Mouse (Mus musculus) neural tube, embryonic 14.5 days (tissue): ENCODE results near the gene Ttc16. TPM values are rescaled to one million over a fixed set of nuclear protein-coding genes. Genes with fewer than 3 reads are reported as not detected.
A peak's percentile ranks its signal among the peaks of the same experiment; 100 is the strongest.

Source experiments
- ATAC-seq: fragments of 200-750 bp; cut with Nextera tagmentation; 2 replicates; pipeline ENCODE4 v1.8.0; 2017; ENCODE audit warnings: low read depth, mild to moderate bottlenecking, moderate TSS enrichment, moderate library complexity
- H3K27ac ChIP-seq: fragments of 300-500 bp; sonication (generic); 2 replicates; pipeline ENCODE4 v1.5.1; 2014; ENCODE audit warnings: low read depth, mild to moderate bottlenecking, control low read depth, low read length, moderate library complexity, mixed read lengths
- H3K27me3 ChIP-seq: fragments of 300-500 bp; sonication (generic); 2 replicates; pipeline ENCODE4 v1.6.1; 2014; ENCODE audit warnings: low read length; ENCODE audit not compliant: control insufficient read depth, insufficient read depth
- H3K36me3 ChIP-seq: fragments of 300-500 bp; sonication (generic); 2 replicates; pipeline ENCODE4 v1.6.1; 2014; ENCODE audit warnings: low read length, mixed read lengths; ENCODE audit not compliant: control insufficient read depth, insufficient read depth
- H3K4me1 ChIP-seq: fragments of 300-500 bp; sonication (generic); 2 replicates; pipeline ENCODE4 v1.6.1; 2014; ENCODE audit warnings: low read length; ENCODE audit not compliant: control insufficient read depth, insufficient read depth
- H3K4me2 ChIP-seq: fragments of 300-500 bp; sonication (generic); 2 replicates; pipeline ENCODE4 v1.6.1; 2014; ENCODE audit warnings: mild to moderate bottlenecking, low read depth, low read length, control low read depth
- H3K4me3 ChIP-seq: fragments of 300-500 bp; sonication (generic); 2 replicates; pipeline ENCODE4 v1.5.1; 2014; ENCODE audit warnings: low read depth, low read length, control low read depth, mixed read lengths
- H3K9ac ChIP-seq: fragments of 300-500 bp; sonication (generic); replicated peaks from 2 replicates; pipeline ENCODE4 v1.6.1; 2014; ENCODE audit warnings: low read depth, mild to moderate bottlenecking, control low read depth, low read length, mixed read lengths
- H3K9me3 ChIP-seq: fragments of 300-500 bp; sonication (generic); 2 replicates; pipeline ENCODE4 v1.6.1; 2016; ENCODE audit warnings: low read length; ENCODE audit not compliant: control insufficient read depth
- WGBS: fragments of 180-500 bp; shearing (Covaris S2); extraction: QIAGEN DNeasy Blood & Tissue Kit; methylation state at CpG from one replicate; pipeline ENCODE4 v1.1.7; 2014; 5-methylcytosine and 5-hydroxymethylcytosine counted together
- polyA plus RNA-seq: library from polyadenylated mRNA; unstranded; fragments of >200 nt; fragmentation: Nextera tagmentation; extraction: Ambion mirVana; gene quantifications from 2 replicates; pipeline ENCODE4 v1.2.1, GENCODE M21; 2014

Ttc16 gene
- polyA plus RNA-seq, 1 experiment from 2014 or later: 0.82 TPM

- 49% methylated on average over 8 of the region's 8 CpGs for WGBS
- H3K36me3 ChIP-seq: no peaks in the 10 kb centered on the region
- H3K9ac ChIP-seq: no peak within 1 kb of the TSS
- no peaks in the 10 kb centered on the region for H3K4me1 ChIP-seq
- no peaks in the 10 kb centered on the region for H3K9me3 ChIP-seq
- H3K27ac ChIP-seq: no peak within 1 kb of the TSS
- no peak within 1 kb of the TSS for H3K4me3 ChIP-seq
- no peak for ATAC-seq
- H3K4me2 ChIP-seq: no peak within 1 kb of the TSS; the same call in 1 of the 2 replicates
- H3K27me3 ChIP-seq: no peaks in the 10 kb centered on the region
Measured at GRCm38 (mm10) chr2:32720681-32721229, 54.7 kb downstream of the Ttc16 start, which contains the start of gene Sh2d3c. Gene Sh2d3c (plus strand): TSS chr2:32721055.

DNA sequence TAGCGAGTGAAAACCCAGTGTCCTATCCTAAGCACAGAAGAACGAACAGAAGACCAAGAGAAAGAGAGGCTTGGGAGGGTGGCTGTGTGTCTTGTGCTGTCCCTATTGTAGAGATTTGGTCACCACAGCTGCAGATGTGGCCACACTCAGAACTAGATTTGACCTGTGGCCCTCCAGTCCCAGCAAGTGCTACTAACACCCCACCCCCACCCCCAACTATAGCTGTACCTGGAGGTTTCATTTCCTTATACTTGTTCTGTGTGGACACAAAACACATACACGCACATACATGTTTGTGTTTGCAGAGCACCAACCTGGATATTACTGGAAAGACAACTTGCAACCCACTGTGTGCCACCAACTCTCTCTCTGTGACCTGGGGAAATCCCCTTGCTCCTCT is 55.4 kb downstream of the Ttc16 start:
- WGBS: 89% methylated on average over 3 of the region's 3 CpGs
- Histone ChIP-seq H3K4me1 (no peaks in the 10 kb centered on the region), H3K4me3 (no peak overlapping the region), H3K27me3 (no peaks in the 10 kb centered on the region), H3K36me3 (no peaks in the 10 kb centered on the region), H3K27ac (no peak overlapping the region), H3K4me2 (no peak overlapping the region), H3K9ac (no peak overlapping the region), H3K9me3 (no peaks in the 10 kb centered on the region)
- no peak for ATAC-seq

GRCm38 (mm10) chr2:32718761-32719160 is 56.7 kb downstream of the Ttc16 start:
- peak; percentile 41; the same call in 1 of the 2 replicates for ATAC-seq
- Histone ChIP-seq H3K27ac (no peak overlapping the region), H3K4me3 (no peak overlapping the region), H3K4me1 (peaks cover 6% of the 10 kb centered on the region), H3K27me3 (no peaks in the 10 kb centered on the region), H3K36me3 (no peaks in the 10 kb centered on the region), H3K9ac (no peak overlapping the region), H3K9me3 (no peaks in the 10 kb centered on the region), H3K4me2 (no peak overlapping the region)
- 44% methylated on average over 9 of the region's 9 CpGs for WGBS

DNA sequence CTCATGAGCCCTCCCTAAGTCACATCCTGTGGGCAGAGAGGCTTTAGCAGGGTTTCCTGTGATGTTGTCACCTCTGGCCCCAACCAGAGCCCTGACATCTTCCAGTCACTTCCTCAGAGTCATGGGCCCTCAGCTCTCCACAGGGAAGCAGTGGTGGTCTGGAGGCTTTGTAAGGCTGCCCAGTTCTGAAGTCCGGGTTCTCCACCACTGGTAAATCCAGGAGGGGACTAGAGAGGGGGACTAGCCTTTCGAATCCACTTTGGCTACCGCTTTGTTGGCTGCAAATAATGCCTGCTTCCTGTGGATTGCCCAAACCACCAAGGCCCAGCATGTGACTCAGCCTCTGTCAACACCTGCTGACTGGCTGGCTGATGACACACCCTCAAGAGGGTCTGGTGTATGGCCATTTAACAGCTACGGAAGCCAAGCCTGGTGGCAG is 60.4 kb downstream of the Ttc16 start:
- no peak overlapping the region for H3K4me2 ChIP-seq
- WGBS: 64% methylated on average over 4 of the region's 4 CpGs
- no peak for ATAC-seq
- H3K4me1 ChIP-seq: peaks cover 16% of the 10 kb centered on the region
- H3K9me3 ChIP-seq: no peaks in the 10 kb centered on the region
- no peak overlapping the region for H3K9ac ChIP-seq
- H3K4me3 ChIP-seq: no peak overlapping the region
- H3K27me3 ChIP-seq: no peaks in the 10 kb centered on the region
- no peak overlapping the region for H3K27ac ChIP-seq
- H3K36me3 ChIP-seq: peaks cover 4% of the 10 kb centered on the region; the same call in 1 of the 2 replicates

DNA sequence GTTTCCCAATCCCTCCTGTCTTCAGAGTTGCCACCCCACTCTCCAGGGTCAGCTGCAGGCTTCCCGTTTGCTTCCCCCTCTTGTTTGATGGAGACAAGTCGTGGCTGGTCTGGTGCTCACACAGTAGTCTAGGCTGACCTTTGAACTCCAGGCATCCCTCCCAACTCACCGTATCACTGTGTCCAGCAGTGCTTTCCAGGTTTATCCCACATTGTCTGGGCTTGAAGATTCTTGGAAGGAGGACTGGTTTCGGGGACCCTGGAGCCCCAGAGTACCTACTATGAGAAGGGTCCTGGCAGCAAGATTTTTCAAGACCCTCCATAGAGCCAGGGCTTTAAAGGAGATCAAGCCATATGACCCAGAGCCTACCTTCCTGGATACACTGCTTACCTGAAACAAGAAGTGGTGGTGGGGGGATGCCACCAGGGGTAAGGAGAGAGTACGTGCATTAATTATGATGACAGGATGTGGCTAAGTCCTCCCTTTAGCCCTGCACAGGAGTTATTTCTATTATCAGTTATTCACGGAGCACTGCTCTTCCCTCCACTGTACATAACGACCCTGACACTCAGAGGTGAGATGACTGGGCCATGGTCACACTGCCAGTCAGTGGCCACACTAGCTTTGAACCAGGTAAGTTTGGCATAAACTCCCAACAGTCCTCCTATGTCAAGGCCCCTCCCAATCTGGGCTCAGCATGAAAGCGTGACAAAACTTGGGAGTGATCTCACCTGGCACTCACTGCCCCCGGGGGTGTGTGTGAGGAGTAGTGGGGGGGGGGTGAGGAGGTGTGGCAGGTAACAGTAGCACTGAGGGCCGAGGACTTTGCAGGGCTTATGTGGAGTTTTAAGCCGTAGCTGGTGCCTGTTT is 61.1 kb downstream of the Ttc16 start:
- peaks cover 10% of the 10 kb centered on the region for H3K36me3 ChIP-seq
- no peaks in the 10 kb centered on the region for H3K9me3 ChIP-seq
- H3K27me3 ChIP-seq: no peaks in the 10 kb centered on the region
- 64% methylated on average over 11 of the region's 11 CpGs for WGBS
- peaks cover 18% of the 10 kb centered on the region for H3K4me1 ChIP-seq
- 0 out of 2 replicates have a peak overlapping the region, but pooled peaks have one; percentile 29 for H3K9ac ChIP-seq
- no peak overlapping the region for H3K4me3 ChIP-seq
- peak overlapping the region; percentile 32; the same call in 1 of the 2 replicates for H3K4me2 ChIP-seq
- peak overlapping the region; percentile 100 for H3K27ac ChIP-seq
- ATAC-seq: no peak

DNA sequence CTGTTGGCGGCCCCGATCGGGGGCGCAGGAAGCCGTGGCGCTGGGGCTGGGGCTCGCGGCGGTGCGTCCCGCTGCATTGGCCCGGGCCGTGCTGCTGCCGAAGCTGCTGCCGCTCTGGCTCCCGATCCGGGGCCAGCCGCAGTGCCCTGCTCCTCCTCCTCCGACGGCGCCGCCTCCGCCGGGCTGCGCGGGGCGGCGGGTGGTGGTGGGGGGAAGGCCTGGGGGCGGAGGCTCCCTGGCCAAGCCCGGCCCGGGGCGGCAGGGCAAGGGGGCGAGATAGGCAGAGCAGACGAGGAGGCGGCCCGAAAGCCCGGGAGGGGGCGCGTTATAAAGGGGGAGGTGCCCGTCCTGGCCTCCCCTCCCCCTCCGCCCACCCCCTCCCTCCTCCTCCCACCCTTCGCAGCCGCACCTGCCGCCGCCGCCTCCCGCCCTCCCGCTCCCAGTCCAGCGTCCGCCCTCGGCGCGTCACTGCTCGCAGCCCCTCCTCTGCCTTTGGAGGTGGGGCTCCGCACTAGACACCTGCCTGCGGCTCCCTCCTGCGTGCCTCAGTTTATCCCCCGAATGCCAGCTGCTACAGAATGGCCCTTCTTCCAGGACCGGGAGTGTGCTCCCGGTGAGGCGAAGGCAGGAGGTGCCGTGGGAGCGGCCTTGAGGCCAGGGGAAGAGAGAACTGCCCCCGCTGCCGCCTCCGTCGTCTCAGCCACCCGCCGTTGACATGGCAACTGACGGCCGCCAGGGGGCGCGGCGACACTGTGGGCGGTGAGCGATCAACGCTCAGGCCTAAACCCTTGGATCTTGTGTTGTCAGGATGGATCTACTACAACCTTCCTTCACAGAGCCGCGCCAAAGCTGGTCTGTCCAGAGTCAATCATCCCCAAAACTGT is 62.3 kb downstream of the Ttc16 start, which contains the start of gene Cdk9:
TSS of gene Cdk9 (minus strand) at position 143 of the 884 bp plus-strand sequence.
- H3K4me2 ChIP-seq: peak within 1 kb of the TSS; percentile 90
- under 1% methylated on average over 47 of the region's 79 CpGs for WGBS
- peak within 1 kb of the TSS; percentile 100 for H3K27ac ChIP-seq
- H3K4me1 ChIP-seq: peaks cover 18% of the 10 kb centered on the region
- peak; percentile 87 for ATAC-seq
- no peaks in the 10 kb centered on the region for H3K27me3 ChIP-seq
- H3K9me3 ChIP-seq: no peaks in the 10 kb centered on the region
- H3K9ac ChIP-seq: peak within 1 kb of the TSS; percentile 97
- peak within 1 kb of the TSS; percentile 84 for H3K4me3 ChIP-seq
- peaks cover 12% of the 10 kb centered on the region for H3K36me3 ChIP-seq

DNA sequence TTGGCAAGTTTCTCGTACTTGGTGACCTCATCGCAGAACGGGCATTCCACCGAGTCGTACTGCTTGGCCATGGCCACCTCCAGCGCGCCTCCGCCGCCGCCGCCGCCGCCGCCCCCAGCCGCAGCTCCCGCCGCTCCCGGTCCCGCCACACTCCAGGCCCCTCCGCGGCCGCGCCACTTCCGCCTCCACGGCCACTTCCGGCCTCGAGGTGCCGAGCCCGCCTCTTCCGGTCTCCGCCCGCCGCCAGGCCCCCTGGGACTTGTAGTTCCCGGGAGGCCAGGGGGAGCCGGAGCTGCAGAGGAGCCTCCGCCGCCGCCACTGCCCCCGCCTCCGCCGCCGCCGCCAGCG is 62.9 kb downstream of the Ttc16 start:
- H3K27me3 ChIP-seq: no peaks in the 10 kb centered on the region
- H3K36me3 ChIP-seq: peaks cover 14% of the 10 kb centered on the region
- H3K9me3 ChIP-seq: no peaks in the 10 kb centered on the region
- peak overlapping the region; percentile 97 for H3K9ac ChIP-seq
- peak overlapping the region; percentile 90 for H3K4me2 ChIP-seq
- peaks cover 18% of the 10 kb centered on the region for H3K4me1 ChIP-seq
- peak; percentile 91 for ATAC-seq
- under 1% methylated on average over 25 of the region's 44 CpGs for WGBS
- peak overlapping the region; percentile 100 for H3K27ac ChIP-seq
- peak overlapping the region; percentile 84 for H3K4me3 ChIP-seq

DNA sequence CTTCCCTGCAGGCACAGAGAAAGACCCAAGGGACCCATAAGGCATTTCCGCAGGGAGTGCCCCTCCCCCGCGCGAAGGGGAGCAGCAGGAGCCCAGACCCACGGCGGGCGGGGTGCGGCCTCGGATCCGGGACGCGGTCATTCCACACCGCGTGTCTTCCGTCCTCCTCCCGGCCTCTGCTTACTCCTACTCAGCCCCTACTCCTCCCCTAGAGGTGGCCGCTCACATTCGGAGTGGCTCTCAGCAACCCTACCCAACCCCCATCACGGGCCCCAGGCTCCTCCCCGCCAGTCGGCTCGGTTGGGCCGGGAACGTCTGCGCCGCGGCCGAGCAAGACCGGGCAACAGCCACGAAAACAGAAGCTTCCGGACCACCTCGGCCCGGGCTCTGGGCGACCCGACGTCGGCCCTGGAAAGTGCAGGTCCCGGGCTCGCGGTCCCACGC is 63.3 kb downstream of the Ttc16 start:
- H3K27ac ChIP-seq: peak overlapping the region; percentile 100
- peak; percentile 29; the same call in 1 of the 2 replicates for ATAC-seq
- peaks cover 18% of the 10 kb centered on the region for H3K4me1 ChIP-seq
- peak overlapping the region; percentile 90 for H3K4me2 ChIP-seq
- peak overlapping the region; percentile 84 for H3K4me3 ChIP-seq
- WGBS: under 1% methylated on average over 41 of the region's 41 CpGs
- H3K9me3 ChIP-seq: no peaks in the 10 kb centered on the region
- no peaks in the 10 kb centered on the region for H3K27me3 ChIP-seq
- peak overlapping the region; percentile 97 for H3K9ac ChIP-seq
- peaks cover 18% of the 10 kb centered on the region for H3K36me3 ChIP-seq
